Mouse (Mus musculus) gastrocnemius, adult 2 months (tissue): ENCODE data around the gene Aurkaip1. TPM values are rescaled to one million over a fixed set of nuclear protein-coding genes. Genes with fewer than 3 reads are reported as not detected.
A peak's percentile ranks its signal among the peaks of the same experiment; 100 is the strongest.

Experiments
- DNase-seq: peaks from one replicate; pipeline ENCODE4 v3.0.0; 2022
- H3K27ac ChIP-seq: fragments of 200-600 bp; 2 replicates; pipeline ENCODE4 v1.8.1; 2022; ENCODE audit warnings: mild to moderate bottlenecking
- H3K4me3 ChIP-seq: fragments of 200-600 bp; 2 replicates; pipeline ENCODE4 v1.8.1; 2022; ENCODE audit warnings: mild to moderate bottlenecking, moderate library complexity
- CTCF ChIP-seq: fragments of 200-600 bp; IDR thresholded peaks from 2 replicates; pipeline ENCODE4 v1.8.1; 2022; ENCODE audit warnings: antibody characterized with exemption, mild to moderate bottlenecking, moderate library complexity
- intact Hi-C: fragments of 180-260 bp; cut with DNase I; formaldehyde crosslinking; loops from one replicate; pipeline ENCODE4 v1.15.1; 2025
- total RNA-seq, 2 experiments: library from RNA; stranded (reverse); gene quantifications; 2 replicates each; pipeline ENCODE4 v1.2.3; 2021

Aurkaip1 gene
- total RNA-seq, 2 experiments from 2014 or later: 74.0 to 89.8 TPM

DNA sequence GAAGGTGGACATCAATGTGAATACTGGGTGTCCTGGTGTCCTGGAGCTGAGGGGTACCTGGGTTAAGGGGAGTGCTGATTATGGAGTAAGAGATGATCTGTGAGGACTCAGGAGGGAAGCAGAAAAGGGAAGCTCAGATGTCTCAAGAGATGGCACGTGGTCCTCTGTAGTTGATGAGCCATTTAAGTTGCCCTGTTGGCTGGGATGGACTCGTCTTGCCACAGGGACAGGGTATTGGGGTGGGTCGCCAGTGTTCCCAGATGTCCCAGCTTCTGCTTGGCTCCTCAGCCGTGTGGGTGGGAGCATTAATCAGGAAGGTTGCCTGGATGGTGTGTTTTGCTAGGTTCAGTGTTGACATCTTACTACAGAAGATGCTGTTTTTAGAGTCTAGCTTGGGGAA, 2.2 kb downstream of the Aurkaip1 start:
- H3K27ac ChIP-seq: peak overlapping the region; percentile 86
- TF ChIP-seq CTCF: no peak
- intact Hi-C loops: loop anchor here (2.0 to 10.0 kb wide), 2 partner anchors 14 to 112 kb away; partner anchors contain the start of genes Dvl1 and Ube2j2
- DNase-seq: no peak
- H3K4me3 ChIP-seq: peak overlapping the region; percentile 11; the same call in 1 of the 2 replicates

- intact Hi-C loops: loop anchor here (2.0 to 10.0 kb wide), 2 partner anchors 13 to 111 kb away; partner anchors contain the start of genes Dvl1 and Ube2j2
- DNase-seq: peak; percentile 93
- H3K4me3 ChIP-seq: peak overlapping the region; percentile 45
- TF ChIP-seq CTCF: peak; percentile 84
- H3K27ac ChIP-seq: peak overlapping the region; percentile 86
Measured at GRCm38 (mm10) chr4:155833836-155834235, 2.8 kb downstream of the Aurkaip1 start.

GRCm38 (mm10) chr4:155837404-155838010, 6.4 kb downstream of the Aurkaip1 start:
- DNase-seq: peak; percentile 81
- no peak for TF ChIP-seq CTCF
- Histone ChIP-seq H3K4me3 (peak overlapping the region; percentile 68), H3K27ac (peak overlapping the region; percentile 96)
- intact Hi-C loops: loop anchor here (10.0 kb wide), 1 partner anchor 107 kb away; the partner anchor contains the start of gene Ube2j2

- H3K4me3 ChIP-seq: peak overlapping the region; percentile 68
- peak; percentile 80 for DNase-seq
- intact Hi-C loops: loop anchor here (10.0 kb wide), 1 partner anchor 106 kb away; the partner anchor contains the start of gene Ube2j2
- peak overlapping the region; percentile 96 for H3K27ac ChIP-seq
- no peak for TF ChIP-seq CTCF
Measured at GRCm38 (mm10) chr4:155838187-155839153, 7.4 kb downstream of the Aurkaip1 start.

DNA sequence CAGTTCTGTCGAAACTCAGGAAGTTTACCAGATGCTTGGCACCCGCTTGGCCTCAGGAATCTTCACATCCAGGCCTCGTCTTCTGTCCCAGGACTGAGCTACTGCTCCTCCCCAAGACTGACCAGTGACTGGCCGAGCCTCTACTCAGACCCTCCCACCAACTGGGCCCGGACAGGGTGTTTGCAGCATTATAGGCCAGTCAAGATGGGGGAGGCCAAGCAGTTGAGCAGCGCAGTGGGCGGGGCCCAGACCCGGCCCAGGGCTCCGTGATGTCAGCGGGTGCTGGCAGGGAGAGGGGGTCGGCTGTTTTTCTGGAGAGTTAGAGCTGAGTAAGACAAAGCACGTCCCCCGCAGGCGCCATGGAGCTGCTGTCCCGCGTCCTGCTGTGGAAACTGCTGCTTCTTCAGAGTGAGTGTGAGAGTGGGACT, 8.4 kb downstream of the Aurkaip1 start, which contains the start of gene Mxra8:
Mxra8 (plus strand) TSS at position 198 of the 428 bp plus-strand sequence.
- intact Hi-C loops: loop anchor here (10.0 kb wide), 1 partner anchor 105 kb away; the partner anchor contains the start of gene Ube2j2
- no peak for TF ChIP-seq CTCF
- peak; percentile 94 for DNase-seq
- Histone ChIP-seq H3K27ac (peak within 1 kb of the TSS; percentile 96), H3K4me3 (peak within 1 kb of the TSS; percentile 68)

DNA sequence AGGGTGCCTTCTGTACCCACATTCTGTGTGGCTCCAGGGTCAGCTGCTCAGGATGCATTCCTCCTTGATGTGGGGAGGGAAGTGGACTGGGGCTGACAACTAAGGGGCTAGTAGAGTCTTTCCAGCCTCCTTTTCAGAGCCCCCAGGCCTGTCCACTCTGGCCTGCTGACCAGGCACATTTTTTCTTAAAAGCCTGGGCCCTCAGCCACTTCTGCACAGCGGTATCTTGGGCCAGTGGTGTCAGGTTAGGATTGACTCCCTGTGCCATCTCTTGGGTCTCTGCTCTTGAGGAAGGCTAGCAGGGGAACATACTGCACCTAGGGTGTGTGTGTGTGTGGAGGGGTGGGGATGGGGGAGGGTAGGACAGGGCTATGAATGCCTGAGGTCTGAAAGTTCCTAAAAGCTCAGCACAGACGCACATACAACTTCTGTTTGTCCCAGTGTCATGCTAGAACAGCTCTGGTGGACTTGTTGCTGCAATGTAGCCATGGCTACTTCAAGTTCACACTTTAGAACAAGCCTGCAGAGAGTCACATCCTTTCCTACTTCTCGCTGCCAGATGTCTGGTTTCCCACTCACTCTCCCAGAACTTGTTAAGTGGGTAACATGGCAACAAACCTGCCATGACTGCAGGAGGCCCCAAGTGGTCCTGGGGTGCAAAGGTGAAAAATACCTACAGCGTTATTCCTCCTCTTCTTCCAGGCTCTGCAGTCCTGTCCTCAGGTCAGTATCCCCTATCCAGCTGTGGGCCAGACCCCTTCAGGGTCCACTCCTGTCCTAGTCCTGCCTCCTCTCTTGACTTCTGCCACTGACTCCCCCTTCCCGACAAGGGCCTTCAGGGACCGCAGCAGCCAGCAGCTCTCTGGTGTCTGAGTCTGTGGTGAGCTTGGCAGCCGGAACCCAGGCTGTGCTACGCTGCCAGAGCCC, 9.3 kb downstream of the Aurkaip1 start:
- H3K4me3 ChIP-seq: peak overlapping the region; percentile 68
- peak; percentile 74 for DNase-seq
- H3K27ac ChIP-seq: peak overlapping the region; percentile 96
- intact Hi-C loops: no loop called here
- no peak for TF ChIP-seq CTCF

GRCm38 (mm10) chr4:155841003-155841454, 10.0 kb downstream of the Aurkaip1 start:
- intact Hi-C loops: no loop called here
- Histone ChIP-seq H3K4me3 (peak overlapping the region; percentile 68), H3K27ac (peak overlapping the region; percentile 96)
- TF ChIP-seq CTCF: peak; percentile 50
- peak; percentile 79 for DNase-seq

- H3K27ac ChIP-seq: peak overlapping the region; percentile 96
- H3K4me3 ChIP-seq: peak overlapping the region; percentile 68
- DNase-seq: peak; percentile 24
- intact Hi-C loops: no loop called here
- no peak for TF ChIP-seq CTCF
Measured at GRCm38 (mm10) chr4:155841651-155842270, 10.7 kb downstream of the Aurkaip1 start.

DNA sequence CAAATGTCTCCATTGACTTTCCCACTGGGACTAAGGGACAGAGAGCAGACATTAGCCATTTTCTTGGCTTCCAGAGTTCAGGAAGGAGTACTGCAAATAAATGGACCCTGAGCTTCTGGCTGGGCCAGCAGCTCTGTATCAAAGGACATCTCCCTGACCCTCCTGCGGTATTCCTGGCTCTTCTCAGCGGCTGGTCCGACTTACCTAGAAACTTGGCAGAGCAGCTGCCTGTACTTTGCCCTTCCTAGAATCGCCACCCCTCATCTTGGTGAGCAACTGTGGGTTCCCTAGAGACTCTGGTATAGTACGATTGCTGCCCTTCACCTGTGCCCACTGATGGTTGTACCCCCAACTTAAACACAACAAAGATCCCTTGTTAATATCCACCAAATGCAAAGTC, 12.2 kb downstream of the Aurkaip1 start:
- intact Hi-C loops: no loop called here
- TF ChIP-seq CTCF: no peak
- no peak for DNase-seq
- Histone ChIP-seq H3K27ac (no peak overlapping the region), H3K4me3 (no peak overlapping the region)

GRCm38 (mm10) chr4:155846871-155847578, 16.0 kb downstream of the Aurkaip1 start, which contains the start of gene Dvl1:
TSS of gene Dvl1 (plus strand) at chr4:155847402.
- Histone ChIP-seq H3K4me3 (peak within 1 kb of the TSS; percentile 94), H3K27ac (peak within 1 kb of the TSS; percentile 98)
- intact Hi-C loops: loop anchor here (2.0 kb wide), 2 partner anchors 14 to 46 kb away; no protein-coding TSS in a partner anchor
- DNase-seq: peak; percentile 97
- peak; percentile 64 for TF ChIP-seq CTCF
